Mouse (Mus musculus): ENCODE data around the gene Zbtb34. TPM values are rescaled to one million over a fixed set of nuclear protein-coding genes. Genes with fewer than 3 reads are reported as not detected.
A peak's percentile ranks its signal among the peaks of the same experiment; 100 is the strongest.

Gene Zbtb34
- polyA plus RNA-seq, 1 experiment from 2014 or later: 4.5 TPM

- no peak overlapping the region for H3K9ac ChIP-seq (ENCODE audit: low read length)
- no peaks in the 10 kb centered on the region for H3K27me3 ChIP-seq (ENCODE audit: control insufficient read depth, insufficient read depth, low read length)
- no peaks in the 10 kb centered on the region for H3K36me3 ChIP-seq (ENCODE audit: control insufficient read depth, insufficient read depth, low read length)
- H3K4me3 ChIP-seq (ENCODE audit: control insufficient read depth in 1 of 2, insufficient read depth in 1 of 2, low read depth in 1 of 2, low read length in 2 of 2): no peak overlapping the region
- H3K4me2 ChIP-seq (ENCODE audit: low read length): no peak overlapping the region
- H3K27ac ChIP-seq (replicated peaks in 1 of 2; ENCODE audit: control insufficient read depth in 1 of 2, insufficient read depth in 1 of 2, low read depth in 2 of 2, low read length in 2 of 2): no peak overlapping the region
- no peaks in the 10 kb centered on the region; a peak in 1 of 4 replicates for H3K4me1 ChIP-seq (ENCODE audit: control insufficient read depth in 2 of 2, insufficient read depth in 2 of 2, low read length in 2 of 2)
- WGBS: 51% methylated on average over 4 of the region's 4 CpGs
- no peak for ATAC-seq (ENCODE audit: insufficient number of reproducible peaks, insufficient read depth, low FRiP score, low read depth)
- peaks cover 2% of the 10 kb centered on the region; the same call in 1 of the 2 replicates for H3K9me3 ChIP-seq (ENCODE audit: control insufficient read depth, low read length)
Observed at GRCm38 (mm10) chr2:33397036-33397435, 34.1 kb downstream of the Zbtb34 start.

- Histone ChIP-seq H3K27me3 (ENCODE audit: control insufficient read depth, insufficient read depth, low read length) (no peaks in the 10 kb centered on the region), H3K9me3 (ENCODE audit: control insufficient read depth, low read length) (peaks cover 7% of the 10 kb centered on the region; the same call in 1 of the 2 replicates), H3K4me3 (ENCODE audit: control insufficient read depth in 1 of 2, insufficient read depth in 1 of 2, low read depth in 1 of 2, low read length in 2 of 2) (no peak overlapping the region), H3K4me1 (ENCODE audit: control insufficient read depth in 2 of 2, insufficient read depth in 2 of 2, low read length in 2 of 2) (no peaks in the 10 kb centered on the region; a peak in 1 of 4 replicates), H3K36me3 (ENCODE audit: control insufficient read depth, insufficient read depth, low read length) (no peaks in the 10 kb centered on the region), H3K27ac (replicated peaks in 1 of 2; ENCODE audit: control insufficient read depth in 1 of 2, insufficient read depth in 1 of 2, low read depth in 2 of 2, low read length in 2 of 2) (no peak overlapping the region), H3K4me2 (ENCODE audit: low read length) (no peak overlapping the region), H3K9ac (ENCODE audit: low read length) (no peak overlapping the region)
- no peak for ATAC-seq (ENCODE audit: insufficient number of reproducible peaks, insufficient read depth, low FRiP score, low read depth)
- WGBS: 87% methylated on average over 2 of the region's 2 CpGs
Observed at GRCm38 (mm10) chr2:33395053-33395452, 36.1 kb downstream of the Zbtb34 start.

DNA sequence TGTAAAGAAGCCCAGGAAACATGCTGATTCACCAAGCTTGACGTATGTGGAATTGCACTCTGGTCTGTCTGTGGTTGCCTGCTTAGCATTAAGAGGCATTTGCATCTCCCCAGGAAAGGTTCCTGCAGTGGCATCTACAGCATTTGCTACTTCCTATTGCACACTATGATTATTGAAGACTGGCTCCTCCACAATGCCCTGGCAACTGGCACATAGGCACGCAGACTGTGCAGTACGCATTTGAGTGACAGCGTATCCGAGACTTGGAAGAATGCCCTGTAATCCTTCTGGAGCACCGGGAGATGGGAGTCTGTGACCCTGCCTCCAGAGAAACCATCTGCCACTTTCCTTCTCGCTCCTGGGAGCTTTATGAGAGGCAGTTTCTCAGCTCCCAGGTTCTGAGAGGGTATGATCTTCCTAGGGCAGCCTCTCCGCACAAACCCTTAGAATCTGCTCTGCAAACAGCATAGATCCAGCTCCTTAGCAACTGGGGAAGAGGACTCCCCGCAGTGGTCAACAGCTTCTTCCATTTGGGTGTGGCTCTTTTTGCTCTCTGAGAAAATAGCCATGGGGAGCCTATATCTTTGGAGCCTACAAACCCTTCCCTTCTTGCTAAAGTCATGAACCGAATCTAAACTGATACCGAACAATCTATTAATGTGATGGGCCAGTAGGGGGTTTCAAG, 37.0 kb downstream of the Zbtb34 start:
- ATAC-seq (ENCODE audit: insufficient number of reproducible peaks, insufficient read depth, low FRiP score, low read depth): no peak
- Histone ChIP-seq H3K4me3 (ENCODE audit: control insufficient read depth in 1 of 2, insufficient read depth in 1 of 2, low read depth in 1 of 2, low read length in 2 of 2) (no peak overlapping the region), H3K4me1 (ENCODE audit: control insufficient read depth in 2 of 2, insufficient read depth in 2 of 2, low read length in 2 of 2) (no peaks in the 10 kb centered on the region; a peak in 1 of 4 replicates), H3K36me3 (ENCODE audit: control insufficient read depth, insufficient read depth, low read length) (no peaks in the 10 kb centered on the region), H3K27ac (replicated peaks in 1 of 2; ENCODE audit: control insufficient read depth in 1 of 2, insufficient read depth in 1 of 2, low read depth in 2 of 2, low read length in 2 of 2) (no peak overlapping the region), H3K9me3 (ENCODE audit: control insufficient read depth, low read length) (peaks cover 10% of the 10 kb centered on the region; the same call in 1 of the 2 replicates), H3K27me3 (ENCODE audit: control insufficient read depth, insufficient read depth, low read length) (no peaks in the 10 kb centered on the region), H3K9ac (ENCODE audit: low read length) (no peak overlapping the region), H3K4me2 (ENCODE audit: low read length) (no peak overlapping the region)
- WGBS: 66% methylated on average over 11 of the region's 11 CpGs

DNA sequence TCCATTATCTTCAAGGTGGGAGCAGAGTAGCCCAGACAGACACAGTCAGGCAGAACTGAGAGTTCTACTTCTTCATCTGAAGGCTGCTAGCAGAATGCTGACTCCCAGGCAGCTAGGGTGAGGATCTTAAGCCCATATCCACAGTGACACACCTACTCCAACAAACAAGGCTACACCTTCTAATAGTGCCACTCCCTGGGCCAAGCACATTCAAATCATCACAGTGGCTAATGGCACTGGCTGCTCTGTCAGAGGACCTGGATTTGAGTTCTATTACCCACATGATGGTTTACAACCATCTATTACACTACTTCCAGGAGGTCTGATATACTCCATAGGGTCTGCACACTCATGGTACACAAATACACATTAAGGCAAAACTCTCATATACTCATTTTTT, 38.1 kb downstream of the Zbtb34 start:
- H3K9ac ChIP-seq (ENCODE audit: low read length): no peak overlapping the region
- H3K4me1 ChIP-seq (ENCODE audit: control insufficient read depth in 2 of 2, insufficient read depth in 2 of 2, low read length in 2 of 2): no peaks in the 10 kb centered on the region; a peak in 1 of 4 replicates
- H3K4me2 ChIP-seq (ENCODE audit: low read length): no peak overlapping the region
- ATAC-seq (ENCODE audit: insufficient number of reproducible peaks, insufficient read depth, low FRiP score, low read depth): no peak
- peaks cover 10% of the 10 kb centered on the region; the same call in 1 of the 2 replicates for H3K9me3 ChIP-seq (ENCODE audit: control insufficient read depth, low read length)
- no peaks in the 10 kb centered on the region for H3K36me3 ChIP-seq (ENCODE audit: control insufficient read depth, insufficient read depth, low read length)
- H3K27ac ChIP-seq (replicated peaks in 1 of 2; ENCODE audit: control insufficient read depth in 1 of 2, insufficient read depth in 1 of 2, low read depth in 2 of 2, low read length in 2 of 2): no peak overlapping the region
- no peaks in the 10 kb centered on the region for H3K27me3 ChIP-seq (ENCODE audit: control insufficient read depth, insufficient read depth, low read length)
- H3K4me3 ChIP-seq (ENCODE audit: control insufficient read depth in 1 of 2, insufficient read depth in 1 of 2, low read depth in 1 of 2, low read length in 2 of 2): no peak overlapping the region

DNA sequence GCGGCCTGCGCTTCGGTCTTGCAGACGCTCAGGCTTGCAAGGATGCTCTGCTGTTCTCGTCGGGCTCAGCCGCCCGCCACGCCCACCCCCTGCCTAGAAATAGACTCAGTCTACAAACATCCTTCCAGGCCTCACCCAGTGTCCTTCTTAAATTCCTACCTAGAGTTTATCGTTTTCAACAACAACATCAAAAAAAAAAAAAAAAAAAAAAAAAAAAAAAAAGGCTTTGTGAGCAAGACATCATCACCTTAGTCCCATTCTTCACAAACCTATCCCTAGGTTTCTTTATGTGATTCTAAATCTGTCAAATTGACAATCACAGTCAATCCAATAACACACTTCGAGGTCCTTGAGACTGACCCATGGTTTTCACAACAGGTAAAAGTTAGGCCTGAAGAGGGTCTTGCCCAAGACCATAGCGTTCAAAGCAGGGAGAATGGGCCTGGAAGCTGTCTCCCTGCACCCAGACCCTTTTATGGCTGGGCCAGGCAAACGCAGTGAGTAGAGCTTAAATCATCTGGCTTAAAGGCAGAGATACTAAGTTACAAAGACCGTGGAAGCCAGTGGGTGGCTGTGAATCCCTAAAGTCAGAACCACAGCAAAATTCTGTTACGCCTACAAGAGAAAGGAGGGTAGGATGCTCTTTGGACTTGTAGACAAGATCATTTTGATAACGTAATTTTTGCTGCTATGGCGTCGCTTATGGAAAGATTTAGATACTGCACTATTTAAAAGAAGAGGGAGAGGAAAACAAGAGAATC, 59.3 kb downstream of the Zbtb34 start:
- H3K27me3 ChIP-seq (ENCODE audit: control insufficient read depth, insufficient read depth, low read length): no peaks in the 10 kb centered on the region
- 33% methylated on average over 16 of the region's 18 CpGs for WGBS
- no peaks in the 10 kb centered on the region for H3K36me3 ChIP-seq (ENCODE audit: control insufficient read depth, insufficient read depth, low read length)
- peak overlapping the region; percentile 76 for H3K4me2 ChIP-seq (ENCODE audit: low read length)
- H3K27ac ChIP-seq (replicated peaks in 1 of 2; ENCODE audit: control insufficient read depth in 1 of 2, insufficient read depth in 1 of 2, low read depth in 2 of 2, low read length in 2 of 2): no peak overlapping the region
- H3K9me3 ChIP-seq (ENCODE audit: control insufficient read depth, low read length): no peaks in the 10 kb centered on the region
- H3K4me1 ChIP-seq (ENCODE audit: control insufficient read depth in 2 of 2, insufficient read depth in 2 of 2, low read length in 2 of 2): 0 out of 4 replicates have a peak, but pooled peaks cover 0 to 3% of the 10 kb centered on the region in 2 experiments
- ATAC-seq (ENCODE audit: insufficient number of reproducible peaks, insufficient read depth, low FRiP score, low read depth): no peak
- no peak overlapping the region for H3K9ac ChIP-seq (ENCODE audit: low read length)
- H3K4me3 ChIP-seq (ENCODE audit: control insufficient read depth in 1 of 2, insufficient read depth in 1 of 2, low read depth in 1 of 2, low read length in 2 of 2): peak overlapping the region; percentile 18 to 66; a peak in 3 of 4 replicates

DNA sequence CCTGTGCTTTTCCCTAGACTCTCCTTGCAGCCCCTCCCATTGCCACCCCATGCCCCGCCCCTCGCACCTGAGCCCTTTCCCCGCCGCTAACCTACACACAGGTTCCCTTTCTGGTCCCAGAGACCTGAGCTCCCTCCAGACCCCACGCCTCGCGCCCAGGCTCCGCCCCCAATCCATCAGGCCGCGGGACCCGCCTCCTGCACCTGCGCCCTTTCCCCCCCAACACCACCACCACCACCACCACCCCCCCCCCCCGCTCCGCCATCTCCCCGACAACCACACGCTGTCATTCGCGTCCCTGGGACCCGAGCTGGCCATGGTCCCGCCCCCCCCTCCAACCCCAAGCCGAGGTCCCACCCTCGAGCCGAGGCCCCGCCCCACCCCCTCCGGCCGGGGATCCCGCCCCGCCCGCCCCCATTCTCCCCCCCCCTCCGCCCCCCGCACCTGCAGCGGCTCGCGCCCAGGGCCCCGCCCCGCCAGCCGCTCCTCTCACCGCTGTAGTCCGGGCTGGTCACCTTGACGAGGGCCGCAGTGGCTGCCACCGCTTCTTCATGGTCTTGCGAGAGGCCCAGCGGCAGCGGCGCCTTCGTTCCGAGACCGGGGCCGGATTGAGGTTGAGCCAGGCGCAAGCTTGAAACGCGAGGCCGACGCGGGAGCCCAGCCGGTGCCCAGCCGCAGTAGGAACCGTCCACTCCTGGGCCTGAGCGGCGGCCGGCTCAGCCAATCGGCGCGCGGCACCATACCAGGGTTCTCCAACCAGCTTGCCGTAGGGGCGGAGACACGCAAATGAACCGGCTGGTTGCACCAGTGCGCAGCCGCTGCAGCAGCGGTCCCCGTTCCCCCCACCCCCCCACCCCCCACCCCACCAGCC, 60.1 kb downstream of the Zbtb34 start, which contains the start of gene Ralgps1:
Ralgps1 (minus strand) TSS at position 710 of the 871 bp plus-strand sequence.
- H3K27ac ChIP-seq (replicated peaks in 1 of 2; ENCODE audit: control insufficient read depth in 1 of 2, insufficient read depth in 1 of 2, low read depth in 2 of 2, low read length in 2 of 2): peak within 1 kb of the TSS; percentile 86 to 93
- WGBS: under 1% methylated on average over 46 of the region's 74 CpGs
- H3K4me3 ChIP-seq (ENCODE audit: control insufficient read depth in 1 of 2, insufficient read depth in 1 of 2, low read depth in 1 of 2, low read length in 2 of 2): peak within 1 kb of the TSS; percentile 66 to 67
- no peaks in the 10 kb centered on the region for H3K27me3 ChIP-seq (ENCODE audit: control insufficient read depth, insufficient read depth, low read length)
- H3K9ac ChIP-seq (ENCODE audit: low read length): peak within 1 kb of the TSS; percentile 78
- H3K4me2 ChIP-seq (ENCODE audit: low read length): peak within 1 kb of the TSS; percentile 76
- ATAC-seq (ENCODE audit: insufficient number of reproducible peaks, insufficient read depth, low FRiP score, low read depth): peak; percentile 99
- H3K9me3 ChIP-seq (ENCODE audit: control insufficient read depth, low read length): no peaks in the 10 kb centered on the region
- H3K36me3 ChIP-seq (ENCODE audit: control insufficient read depth, insufficient read depth, low read length): no peaks in the 10 kb centered on the region
- 0 out of 4 replicates have a peak, but pooled peaks cover 0 to 3% of the 10 kb centered on the region in 2 experiments for H3K4me1 ChIP-seq (ENCODE audit: control insufficient read depth in 2 of 2, insufficient read depth in 2 of 2, low read length in 2 of 2)

DNA sequence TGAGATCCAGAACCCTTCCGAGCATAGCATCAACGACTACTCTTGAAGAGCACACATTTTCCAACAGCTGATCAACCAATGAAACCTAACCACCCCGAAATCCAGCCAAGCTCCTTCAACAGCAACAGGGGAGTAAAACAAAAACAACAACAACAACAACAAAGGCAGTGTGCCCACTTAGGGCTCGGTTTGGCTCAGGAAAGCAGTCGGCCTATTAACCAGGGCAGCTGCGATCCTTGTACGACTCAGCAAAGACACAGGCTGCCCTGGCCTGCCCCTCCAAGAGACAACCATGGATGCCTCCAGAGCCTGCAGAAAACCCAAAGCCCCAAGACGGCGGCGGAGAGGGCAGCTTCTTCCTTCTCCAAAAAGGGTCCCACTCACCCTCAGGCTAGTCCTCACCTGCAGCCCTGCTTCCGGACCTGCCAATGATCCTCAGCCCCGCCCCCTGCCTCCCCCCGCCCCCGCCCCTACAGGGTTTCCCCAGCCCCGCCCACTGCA, 60.8 kb downstream of the Zbtb34 start:
- 0 out of 2 replicates have a peak, but pooled peaks have one; percentile 2 for ATAC-seq (ENCODE audit: insufficient number of reproducible peaks, insufficient read depth, low FRiP score, low read depth)

More for the DNA sequence above, 60.8 kb downstream of the Zbtb34 start:
- peak overlapping the region; percentile 76 for H3K4me2 ChIP-seq (ENCODE audit: low read length)
- no peaks in the 10 kb centered on the region for H3K36me3 ChIP-seq (ENCODE audit: control insufficient read depth, insufficient read depth, low read length)
- no peak overlapping the region for H3K27ac ChIP-seq (replicated peaks in 1 of 2; ENCODE audit: control insufficient read depth in 1 of 2, insufficient read depth in 1 of 2, low read depth in 2 of 2, low read length in 2 of 2)
- H3K4me3 ChIP-seq (ENCODE audit: control insufficient read depth in 1 of 2, insufficient read depth in 1 of 2, low read depth in 1 of 2, low read length in 2 of 2): peak overlapping the region; percentile 52 to 66
- 24% methylated on average over 10 of the region's 15 CpGs for WGBS
- peaks cover under 1 to 9% of the 10 kb centered on the region in 2 experiments; a peak in 1 of 4 replicates for H3K4me1 ChIP-seq (ENCODE audit: control insufficient read depth in 2 of 2, insufficient read depth in 2 of 2, low read length in 2 of 2)
- no peaks in the 10 kb centered on the region for H3K9me3 ChIP-seq (ENCODE audit: control insufficient read depth, low read length)
- peak overlapping the region; percentile 78; the same call in 1 of the 2 replicates for H3K9ac ChIP-seq (ENCODE audit: low read length)
- no peaks in the 10 kb centered on the region for H3K27me3 ChIP-seq (ENCODE audit: control insufficient read depth, insufficient read depth, low read length)
